Mouse (Mus musculus) E14TG2a.4 (cell line): Measurements from ENCODE around the gene Eln.

Source experiments
- CTCF ChIP-seq: conservative IDR thresholded peaks from 2 replicates; pipeline ENCODE4 v1.5.1; 2014; ENCODE audit warnings: low read length
- NANOG ChIP-seq: IDR thresholded peaks from 2 replicates; pipeline ENCODE4 v1.6.1; 2014; ENCODE audit warnings: borderline replicate concordance, low read length, mixed read lengths
- POU5F1 ChIP-seq: IDR thresholded peaks from 2 replicates; pipeline ENCODE4 v1.6.1; 2014; ENCODE audit warnings: low read length, borderline replicate concordance

GRCm38 (mm10) chr5:134678827-134679546 is 68.1 kb downstream of the Eln start:
- TF ChIP-seq CTCF (no peak), POU5F1 (no peak), NANOG (no peak)
